Mouse (Mus musculus) stomach, embryonic 14.5 days (tissue): ENCODE results near the gene Hist1h2ae. TPM values are rescaled to one million over a fixed set of nuclear protein-coding genes. Genes with fewer than 3 reads are reported as not detected.
"Not testable (repeated sequence)": the region's sequence is repeated elsewhere in the genome, so short reads cannot be mapped to it uniquely, and the experiment has no call there.

Source experiments
- ATAC-seq: fragments of 200-750 bp; cut with Nextera tagmentation; 2 replicates; pipeline ENCODE4 v1.8.0; 2017; ENCODE audit warnings: low read depth, moderate TSS enrichment; ENCODE audit not compliant: insufficient number of reproducible peaks, insufficient read depth, low FRiP score
- H3K27ac ChIP-seq: fragments of 300-500 bp; sonication (generic); 2 replicates; pipeline ENCODE4 v1.5.1; 2014; ENCODE audit warnings: mild to moderate bottlenecking, low read length, moderate library complexity, mixed read lengths
- H3K27me3 ChIP-seq: fragments of 300-500 bp; sonication (generic); 2 replicates; pipeline ENCODE4 v1.6.1; 2014; ENCODE audit warnings: low read length, control low read depth, mixed read lengths; ENCODE audit not compliant: control insufficient read depth, insufficient read depth
- H3K36me3 ChIP-seq: fragments of 300-500 bp; sonication (generic); 2 replicates; pipeline ENCODE4 v1.6.1; 2014; ENCODE audit warnings: mild to moderate bottlenecking, control low read depth, low read length, moderate library complexity, mixed read lengths; ENCODE audit not compliant: control insufficient read depth, insufficient read depth
- H3K4me1 ChIP-seq: fragments of 300-500 bp; sonication (generic); 2 replicates; pipeline ENCODE4 v1.6.1; 2014; ENCODE audit warnings: low read length, control low read depth, mixed read lengths; ENCODE audit not compliant: control insufficient read depth, insufficient read depth
- H3K4me2 ChIP-seq: fragments of 300-500 bp; sonication (generic); replicated peaks from 2 replicates; pipeline ENCODE4 v1.6.1; 2014; ENCODE audit warnings: low read depth, low read length, control low read depth
- H3K4me3 ChIP-seq: fragments of 300-500 bp; sonication (generic); 2 replicates; pipeline ENCODE4 v1.5.1; 2014; ENCODE audit warnings: low read depth, low read length, control low read depth
- H3K9ac ChIP-seq: fragments of 300-500 bp; sonication (generic); replicated peaks from 2 replicates; pipeline ENCODE4 v1.6.1; 2014; ENCODE audit warnings: low read depth, mild to moderate bottlenecking, control low read depth, low read length, moderate library complexity, mixed read lengths
- H3K9me3 ChIP-seq: fragments of 300-500 bp; sonication (generic); 2 replicates; pipeline ENCODE4 v1.6.1; 2016; ENCODE audit warnings: low read depth, low read length, control low read depth; ENCODE audit not compliant: control insufficient read depth
- WGBS: fragments of 180-500 bp; shearing (Covaris S2); extraction: QIAGEN DNeasy Blood & Tissue Kit; methylation state at CpG from one replicate; pipeline ENCODE4 v1.1.7; 2014; 5-methylcytosine and 5-hydroxymethylcytosine counted together
- polyA plus RNA-seq: library from polyadenylated mRNA; unstranded; fragments of >200 nt; fragmentation: Nextera tagmentation; extraction: Ambion mirVana; gene quantifications from 2 replicates; pipeline ENCODE4 v1.2.1, GENCODE M21; 2014

Hist1h2ae gene
- polyA plus RNA-seq, 1 experiment from 2014 or later, result 109 TPM

DNA sequence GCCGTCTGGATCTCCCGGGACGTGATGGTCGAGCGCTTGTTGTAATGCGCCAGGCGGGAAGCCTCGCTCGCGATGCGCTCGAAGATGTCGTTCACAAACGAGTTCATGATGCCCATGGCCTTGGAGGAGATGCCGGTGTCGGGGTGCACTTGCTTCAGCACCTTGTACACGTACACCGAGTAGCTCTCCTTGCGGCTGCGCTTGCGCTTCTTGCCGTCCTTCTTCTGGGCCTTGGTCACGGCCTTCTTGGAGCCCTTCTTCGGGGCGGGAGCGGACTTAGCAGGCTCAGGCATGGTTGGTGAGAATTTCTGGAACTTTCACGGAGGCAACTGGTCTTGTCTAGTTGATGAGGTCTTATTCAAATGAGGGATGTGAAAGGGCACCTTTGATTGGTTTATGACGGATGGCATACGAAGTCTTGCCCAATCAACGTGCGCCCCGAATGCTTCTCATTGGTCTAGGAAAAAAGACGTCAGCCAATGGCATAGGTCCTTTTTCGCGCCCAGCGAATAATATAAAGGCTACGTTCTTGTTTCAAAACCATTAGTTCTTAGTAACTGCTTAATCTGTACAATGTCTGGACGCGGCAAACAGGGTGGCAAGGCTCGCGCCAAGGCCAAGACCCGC is 3.0 kb upstream of the Hist1h2ae start, which contains the start of the genes Hist1h2bf and Hist1h2ad:
Hist1h2bf (minus strand) TSS at position 299 of the 627 bp plus-strand sequence.
Hist1h2ad (plus strand) TSS at position 484 of the 627 bp plus-strand sequence.
- not testable (repeated sequence) for H3K9me3 ChIP-seq, H3K27me3 ChIP-seq, H3K4me1 ChIP-seq, H3K36me3 ChIP-seq
- Histone ChIP-seq H3K4me3 (peak within 1 kb of the TSS; percentile 42), H3K9ac (peak within 1 kb of the TSS; percentile 42), H3K4me2 (peak within 1 kb of the TSS; percentile 60), H3K27ac (peak within 1 kb of the TSS; percentile 94)
- peak; percentile 92 for ATAC-seq
- under 1% methylated on average over 33 of the region's 42 CpGs for WGBS

DNA sequence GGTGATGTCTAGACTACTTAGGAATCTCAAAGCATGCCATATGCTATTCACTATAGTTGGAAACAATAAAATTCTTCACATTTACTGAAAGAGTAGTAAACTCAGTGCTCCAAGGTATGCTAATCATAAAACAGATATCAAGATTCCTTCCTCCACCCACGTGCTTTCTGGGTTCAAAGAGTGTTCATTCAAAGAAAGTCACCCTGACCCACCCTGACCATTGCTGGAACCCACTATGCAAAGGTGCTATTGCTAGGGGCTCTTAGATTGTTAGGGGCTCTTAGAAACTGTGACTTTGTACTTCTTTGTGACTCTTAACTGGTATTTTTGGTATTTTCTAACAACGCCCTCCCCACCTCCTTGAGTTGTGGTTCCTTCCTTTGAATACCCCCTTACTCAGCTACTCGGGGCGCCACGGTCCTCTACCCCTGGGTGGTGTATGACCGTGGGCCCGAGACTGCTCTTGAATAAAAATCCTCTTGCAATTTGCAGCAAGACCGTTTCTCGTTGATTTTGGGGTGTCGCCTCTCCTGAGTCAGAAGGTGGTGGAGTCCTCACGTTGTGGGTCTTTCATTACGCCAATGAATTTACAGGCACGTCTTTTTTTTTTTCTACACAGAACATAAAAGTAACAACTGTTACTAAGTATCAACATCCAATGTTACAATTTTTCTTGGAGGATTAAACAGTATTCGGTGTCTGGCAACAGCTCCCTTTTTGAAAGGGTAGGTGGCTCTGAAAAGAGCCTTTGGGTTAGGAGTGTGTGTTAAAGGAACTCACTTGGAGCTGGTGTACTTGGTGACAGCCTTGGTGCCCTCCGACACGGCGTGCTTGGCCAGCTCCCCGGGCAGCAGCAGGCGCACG is 2.2 kb upstream of the Hist1h2ae start:
- WGBS, result 6% methylated on average over 18 of the region's 20 CpGs
- not testable (repeated sequence) for ATAC-seq

DNA sequence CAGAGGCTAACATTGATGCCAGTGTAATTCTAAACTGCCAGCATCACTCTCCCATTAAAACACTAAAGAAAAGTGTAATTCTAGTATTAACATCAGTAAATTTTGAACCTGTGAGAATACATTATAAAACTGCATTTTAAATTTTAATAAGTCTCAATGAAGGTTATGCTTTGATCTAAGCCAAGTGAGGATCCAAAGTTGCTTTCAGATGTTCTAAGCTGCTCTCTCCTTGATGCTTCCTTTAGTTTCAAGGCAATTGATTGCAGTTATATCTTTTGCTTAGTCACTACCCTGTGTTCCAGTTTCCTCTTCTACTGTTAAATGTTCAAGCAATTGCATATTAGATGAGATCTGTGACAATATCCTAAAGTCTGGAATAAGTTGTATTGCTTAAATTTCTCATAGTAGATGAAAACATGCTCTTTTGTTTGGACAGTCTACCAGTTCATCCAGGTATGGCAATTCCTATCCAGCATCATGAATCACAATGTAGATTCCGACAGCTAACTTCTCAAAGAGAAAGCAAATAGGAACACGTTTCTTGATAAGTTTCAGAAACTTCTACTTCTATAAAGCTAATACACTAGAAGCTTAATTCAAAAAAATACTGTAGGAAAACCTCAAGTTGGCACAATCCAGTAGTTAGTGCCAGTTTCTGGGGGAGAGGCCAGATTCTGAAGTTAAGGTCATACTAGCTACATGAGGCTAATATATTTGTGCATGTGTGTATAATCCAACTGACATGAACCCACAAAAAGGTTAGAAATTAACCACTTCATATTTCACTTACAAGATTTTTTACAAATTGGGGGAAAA is 1.4 kb upstream of the Hist1h2ae start:
- Histone ChIP-seq H3K27me3 (no peaks in the 10 kb centered on the region), H3K9me3 (no peaks in the 10 kb centered on the region), H3K36me3 (no peaks in the 10 kb centered on the region), H3K4me1 (peaks cover 7% of the 10 kb centered on the region; the same call in 1 of the 2 replicates), H3K9ac (peak overlapping the region; percentile 22), H3K27ac (peak overlapping the region; percentile 94), H3K4me2 (peak overlapping the region; percentile 41), H3K4me3 (peak overlapping the region; percentile 27)
- no peak for ATAC-seq
- WGBS, result 23% methylated on average over 2 of the region's 2 CpGs

More for the DNA sequence above, 2.2 kb upstream of the Hist1h2ae start:
- not testable (repeated sequence) for H3K9me3 ChIP-seq, H3K36me3 ChIP-seq, H3K27me3 ChIP-seq, H3K4me1 ChIP-seq
- H3K4me3 ChIP-seq, result peak overlapping the region; percentile 27
- H3K9ac ChIP-seq, result peak overlapping the region; percentile 22
- peak overlapping the region; percentile 94 for H3K27ac ChIP-seq
- peak overlapping the region; percentile 41 for H3K4me2 ChIP-seq

DNA sequence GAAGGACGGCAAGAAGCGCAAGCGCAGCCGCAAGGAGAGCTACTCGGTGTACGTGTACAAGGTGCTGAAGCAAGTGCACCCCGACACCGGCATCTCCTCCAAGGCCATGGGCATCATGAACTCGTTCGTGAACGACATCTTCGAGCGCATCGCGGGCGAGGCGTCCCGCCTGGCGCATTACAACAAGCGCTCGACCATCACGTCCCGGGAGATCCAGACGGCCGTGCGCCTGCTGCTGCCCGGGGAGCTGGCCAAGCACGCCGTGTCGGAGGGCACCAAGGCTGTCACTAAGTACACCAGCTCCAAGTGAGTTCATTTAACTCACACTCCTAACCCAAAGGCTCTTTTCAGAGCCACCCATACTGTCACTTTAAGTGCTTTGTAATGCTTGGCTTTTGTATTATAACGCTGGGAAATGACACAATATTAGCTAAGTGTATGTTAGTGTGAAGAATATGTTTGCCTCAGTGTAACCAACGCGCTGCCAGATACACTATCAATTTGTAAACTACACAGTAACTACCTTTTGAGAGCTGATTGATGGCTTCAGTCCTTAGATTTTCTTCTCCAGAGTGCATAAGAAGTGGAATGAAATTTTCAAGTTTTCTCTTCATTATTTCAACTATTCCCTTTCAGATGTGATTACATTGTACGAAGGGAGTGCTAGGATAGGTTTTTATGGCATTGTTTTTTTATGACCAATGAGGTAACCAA is 641 bp upstream of the Hist1h2ae start:
- not testable (repeated sequence) for H3K27me3 ChIP-seq, H3K36me3 ChIP-seq, ATAC-seq, H3K4me1 ChIP-seq, H3K9me3 ChIP-seq
- WGBS, result 0% methylated on average over 9 of the region's 34 CpGs
- H3K4me3 ChIP-seq, result peak overlapping the region; percentile 27
- peak overlapping the region; percentile 94 for H3K27ac ChIP-seq
- peak overlapping the region; percentile 22 for H3K9ac ChIP-seq
- peak overlapping the region; percentile 41 for H3K4me2 ChIP-seq

DNA sequence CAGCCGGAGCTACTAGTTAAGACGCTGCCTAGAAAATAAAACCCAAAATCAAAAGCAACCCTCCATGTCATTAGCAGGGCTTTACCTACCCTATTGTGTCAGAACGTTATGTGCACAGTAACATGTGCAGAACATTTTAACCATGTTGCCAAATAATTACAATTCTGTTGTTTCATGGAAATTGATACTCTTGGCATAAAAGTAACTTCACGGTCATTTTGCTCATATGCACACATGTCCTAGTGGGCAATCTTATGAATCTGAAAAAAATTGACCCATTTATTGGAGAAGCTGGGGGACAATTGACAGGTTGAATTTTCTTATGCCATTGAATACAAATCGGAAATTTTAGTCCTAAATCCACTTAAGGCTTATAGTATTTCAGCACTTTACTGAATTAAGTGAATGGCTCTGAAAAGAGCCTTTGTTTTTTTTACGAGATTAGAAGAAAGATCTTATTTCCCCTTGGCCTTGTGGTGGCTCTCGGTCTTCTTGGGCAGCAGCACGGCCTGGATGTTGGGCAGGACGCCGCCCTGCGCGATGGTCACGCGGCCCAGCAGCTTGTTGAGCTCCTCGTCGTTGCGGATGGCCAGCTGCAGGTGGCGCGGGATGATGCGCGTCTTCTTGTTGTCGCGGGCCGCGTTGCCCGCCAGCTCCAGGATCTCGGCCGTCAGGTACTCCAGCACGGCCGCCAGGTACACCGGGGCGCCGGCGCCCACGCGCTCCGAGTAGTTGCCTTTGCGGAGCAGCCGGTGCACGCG is 579 bp downstream of the Hist1h2ae start:
- not testable (repeated sequence) for ATAC-seq, H3K36me3 ChIP-seq, H3K9me3 ChIP-seq, H3K27me3 ChIP-seq, H3K4me1 ChIP-seq
- H3K27ac ChIP-seq, result peak overlapping the region; percentile 94
- WGBS, result 4% methylated on average over 12 of the region's 41 CpGs
- H3K9ac ChIP-seq, result peak overlapping the region; percentile 22
- peak overlapping the region; percentile 50 for H3K4me2 ChIP-seq
- H3K4me3 ChIP-seq, result peak overlapping the region; percentile 27; the same call in 1 of the 2 replicates

DNA sequence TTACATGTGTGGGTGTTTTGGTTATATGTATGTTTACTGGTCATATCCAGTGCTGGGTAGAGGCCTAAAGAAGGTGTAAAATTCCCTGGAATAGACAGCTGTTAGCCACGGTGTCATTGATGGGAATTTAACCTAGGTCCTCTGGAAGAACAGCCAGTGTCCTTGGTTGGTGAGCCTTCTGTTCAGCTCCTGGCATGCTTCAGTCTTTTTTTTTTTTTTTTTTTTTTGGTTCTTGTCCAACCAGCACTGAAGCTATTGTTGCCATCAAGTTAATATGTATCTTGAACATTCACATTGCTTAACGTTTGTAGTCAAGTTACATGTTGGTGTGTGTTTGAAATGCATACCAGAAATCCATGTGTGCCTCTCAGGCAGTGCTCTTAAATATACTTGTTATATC is 6.5 kb downstream of the Hist1h2ae start:
- 79% methylated on average over 2 of the region's 2 CpGs for WGBS
- Histone ChIP-seq H3K9ac (no peak overlapping the region), H3K27ac (peak overlapping the region; percentile 99), H3K9me3 (no peaks in the 10 kb centered on the region), H3K4me1 (no peaks in the 10 kb centered on the region), H3K27me3 (no peaks in the 10 kb centered on the region), H3K4me3 (no peak overlapping the region), H3K4me2 (no peak overlapping the region), H3K36me3 (no peaks in the 10 kb centered on the region)
- no peak for ATAC-seq

DNA sequence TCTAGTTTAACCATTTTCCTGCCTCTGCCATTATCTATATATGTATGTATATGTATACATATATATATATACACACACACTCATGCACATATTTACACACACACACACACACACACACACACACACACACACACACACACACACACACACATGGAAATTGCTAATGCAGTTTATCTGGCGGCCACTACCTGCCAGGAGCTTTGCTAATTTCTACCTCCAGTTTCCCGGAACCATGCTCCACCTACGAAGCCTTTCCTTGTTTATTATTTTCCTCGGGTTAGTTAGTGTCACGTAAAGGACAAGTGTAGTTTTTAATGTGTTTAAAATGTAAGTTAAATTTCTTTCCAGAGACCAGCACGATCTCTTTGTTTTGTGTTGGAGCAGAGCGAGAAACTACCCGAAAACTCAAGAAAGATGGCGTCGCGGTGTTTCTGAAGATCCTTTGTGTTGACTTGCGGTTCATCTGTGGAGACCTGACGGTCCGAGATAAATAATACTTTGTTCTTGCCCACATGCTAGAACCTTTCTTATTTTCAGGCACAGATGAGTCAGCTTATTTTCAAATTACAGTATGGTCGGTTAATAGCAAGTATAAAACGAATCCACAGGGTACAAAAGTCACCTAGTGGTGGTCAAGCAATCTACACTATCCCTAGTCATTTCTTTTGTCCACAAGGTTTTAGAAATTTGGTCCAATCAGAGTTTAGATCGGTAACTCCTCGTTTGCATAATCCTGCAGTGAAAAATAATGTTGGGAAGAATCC is 8.1 kb downstream of the Hist1h2ae start:
- 2% methylated on average over 18 of the region's 18 CpGs for WGBS
- Histone ChIP-seq H3K4me3 (peak overlapping the region; percentile 29), H3K27ac (peak overlapping the region; percentile 99), H3K9me3 (no peaks in the 10 kb centered on the region), H3K4me1 (no peaks in the 10 kb centered on the region), H3K9ac (peak overlapping the region; percentile 23; the same call in 1 of the 2 replicates), H3K27me3 (no peaks in the 10 kb centered on the region), H3K4me2 (peak overlapping the region; percentile 70), H3K36me3 (no peaks in the 10 kb centered on the region)
- ATAC-seq, result peak; percentile 62
